Mouse (Mus musculus) ES-Bruce4 (cell line): ENCODE measurements around the gene Phf11d.

Source experiments
- EP300 ChIP-seq: IDR thresholded peaks from 2 replicates; pipeline ENCODE4 v1.6.1; 2011; ENCODE audit warnings: low read depth, low read length; ENCODE audit not compliant: insufficient read depth
- POLR2A ChIP-seq: IDR thresholded peaks from one replicate; pipeline ENCODE4 v1.8.1; 2011; ENCODE audit warnings: low read length; ENCODE audit not compliant: insufficient read depth

GRCm38 (mm10) chr14:59366386-59367105 lies 1.3 kb upstream of the Phf11d start:
- TF ChIP-seq POLR2A: no peak
- TF ChIP-seq EP300: no peak
